Mouse (Mus musculus): ENCODE results near the gene Crlf1. TPM values are rescaled to one million over a fixed set of nuclear protein-coding genes. Genes with fewer than 3 reads are reported as not detected.
A peak's percentile ranks its signal among the peaks of the same experiment; 100 is the strongest.

The Crlf1 gene
- polyA plus RNA-seq, 1 experiment from 2014 or later: 3.8 TPM

DNA sequence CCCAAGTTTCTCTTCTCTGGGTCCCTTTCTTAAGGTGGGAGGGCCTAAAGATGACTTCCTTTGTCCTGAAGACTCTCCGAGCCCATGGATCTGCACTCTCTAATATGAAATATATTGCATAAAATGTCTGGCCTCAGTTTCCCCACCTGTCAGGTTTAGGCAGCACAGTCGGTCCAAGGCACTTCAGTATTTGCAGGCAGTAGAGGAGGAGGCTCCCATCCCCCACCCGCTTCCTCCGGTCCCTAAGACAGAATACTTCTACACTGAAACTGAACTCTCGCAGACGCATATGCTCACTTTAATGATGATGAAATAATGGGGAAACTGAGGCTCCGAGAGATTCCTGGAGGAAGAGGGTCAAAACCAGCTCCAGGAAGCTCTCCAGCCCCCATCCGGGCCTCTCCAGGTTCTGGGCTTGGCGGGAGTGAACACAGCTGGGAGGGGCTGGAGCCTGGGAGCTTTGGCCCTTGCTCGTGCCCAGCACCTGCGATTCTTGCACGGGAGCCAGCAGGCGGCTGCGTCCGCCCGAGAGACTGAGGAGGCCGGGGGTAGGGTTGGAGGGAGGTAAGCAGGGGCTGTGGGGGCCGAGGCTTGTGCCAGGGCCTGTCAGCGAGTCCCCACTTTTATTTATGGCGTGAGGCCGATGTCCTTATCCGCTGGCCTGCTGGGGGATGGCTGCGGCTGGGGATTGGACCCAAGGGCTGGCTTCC, 9.0 kb downstream of the Crlf1 start:
- 10% methylated on average over 23 of the region's 23 CpGs for WGBS
- no peak overlapping the region for H3K27ac ChIP-seq

DNA sequence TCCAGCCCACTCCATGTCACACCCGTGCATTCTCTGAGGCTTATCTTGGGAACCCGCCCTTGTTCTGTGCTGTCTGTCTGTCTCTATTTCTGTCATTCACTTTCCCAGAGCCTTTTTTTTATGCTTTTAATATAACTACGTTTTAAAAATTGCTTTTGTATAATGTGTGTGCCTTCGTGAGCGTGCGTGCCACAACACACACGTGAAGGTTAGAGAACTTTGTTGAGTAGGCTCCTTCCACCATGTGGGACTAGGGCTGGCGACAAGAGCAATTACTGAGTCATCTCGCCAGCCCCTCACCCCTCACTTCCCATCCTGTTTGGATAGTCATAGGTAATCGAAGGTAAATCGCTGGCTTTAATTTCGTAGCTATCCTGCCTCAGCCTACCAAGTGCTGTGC, 9.6 kb downstream of the Crlf1 start:
- peaks cover 3% of the 10 kb centered on the region for H3K36me3 ChIP-seq
- H3K9me3 ChIP-seq (replicated peaks): no peaks in the 10 kb centered on the region
- H3K27me3 ChIP-seq: peaks cover 59% of the 10 kb centered on the region
- H3K9ac ChIP-seq: no peak overlapping the region
- 0 out of 2 replicates have a peak overlapping the region, but pooled peaks have one; percentile 10 for H3K4me3 ChIP-seq
- ATAC-seq (replicated peaks; ENCODE audit: insufficient number of reproducible peaks, insufficient read depth, low FRiP score, low read depth): no peak
- peak overlapping the region; percentile 46 for H3K4me2 ChIP-seq
- peaks cover 48% of the 10 kb centered on the region for H3K4me1 ChIP-seq (replicated peaks)
- no peak overlapping the region for H3K27ac ChIP-seq
- WGBS: 26% methylated on average over 12 of the region's 12 CpGs

More for the DNA sequence above, 9.0 kb downstream of the Crlf1 start:
- no peak for ATAC-seq (replicated peaks; ENCODE audit: insufficient number of reproducible peaks, insufficient read depth, low FRiP score, low read depth)
- H3K4me1 ChIP-seq (replicated peaks): peaks cover 48% of the 10 kb centered on the region
- no peaks in the 10 kb centered on the region for H3K9me3 ChIP-seq (replicated peaks)
- no peaks in the 10 kb centered on the region for H3K36me3 ChIP-seq
- peak overlapping the region; percentile 46 for H3K4me2 ChIP-seq
- peak overlapping the region; percentile 26; the same call in 1 of the 2 replicates for H3K9ac ChIP-seq
- H3K4me3 ChIP-seq: 0 out of 2 replicates have a peak overlapping the region, but pooled peaks have one; percentile 10
- peaks cover 65% of the 10 kb centered on the region for H3K27me3 ChIP-seq

DNA sequence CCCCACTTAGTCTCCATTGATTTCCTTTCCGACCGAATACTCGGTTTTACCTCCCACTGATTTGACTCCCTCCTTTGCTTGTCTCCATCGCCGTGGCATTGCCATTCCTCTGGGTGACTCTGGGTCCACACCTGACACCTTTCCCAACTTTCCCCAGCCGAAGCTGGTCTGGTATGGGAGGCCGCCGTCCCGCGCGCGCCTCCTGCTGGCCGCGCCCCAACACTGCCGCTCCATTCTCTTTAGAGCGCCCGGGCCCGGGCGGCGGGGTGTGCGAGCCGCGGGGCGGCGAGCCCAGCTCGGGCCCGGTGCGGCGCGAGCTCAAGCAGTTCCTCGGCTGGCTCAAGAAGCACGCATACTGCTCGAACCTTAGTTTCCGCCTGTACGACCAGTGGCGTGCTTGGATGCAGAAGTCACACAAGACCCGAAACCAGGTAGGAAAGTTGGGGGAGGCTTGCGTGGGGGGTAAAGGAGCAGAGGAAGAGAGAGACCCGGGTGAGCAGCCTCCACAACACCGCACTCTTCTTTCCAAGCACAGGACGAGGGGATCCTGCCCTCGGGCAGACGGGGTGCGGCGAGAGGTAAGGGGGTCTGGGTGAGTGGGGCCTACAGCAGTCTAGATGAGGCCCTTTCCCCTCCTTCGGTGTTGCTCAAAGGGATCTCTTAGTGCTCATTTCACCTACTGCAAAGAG, 10.2 kb downstream of the Crlf1 start:
- no peak for ATAC-seq (replicated peaks; ENCODE audit: insufficient number of reproducible peaks, insufficient read depth, low FRiP score, low read depth)
- 0 out of 2 replicates have a peak overlapping the region, but pooled peaks have one; percentile 2 for H3K4me3 ChIP-seq
- peaks cover 48% of the 10 kb centered on the region for H3K4me1 ChIP-seq (replicated peaks)
- H3K4me2 ChIP-seq: no peak overlapping the region; the same call in 1 of the 2 replicates
- H3K9ac ChIP-seq: no peak overlapping the region
- peaks cover 9% of the 10 kb centered on the region for H3K36me3 ChIP-seq
- 18% methylated on average over 46 of the region's 46 CpGs for WGBS
- no peaks in the 10 kb centered on the region for H3K9me3 ChIP-seq (replicated peaks)
- no peak overlapping the region for H3K27ac ChIP-seq
- peaks cover 53% of the 10 kb centered on the region for H3K27me3 ChIP-seq

DNA sequence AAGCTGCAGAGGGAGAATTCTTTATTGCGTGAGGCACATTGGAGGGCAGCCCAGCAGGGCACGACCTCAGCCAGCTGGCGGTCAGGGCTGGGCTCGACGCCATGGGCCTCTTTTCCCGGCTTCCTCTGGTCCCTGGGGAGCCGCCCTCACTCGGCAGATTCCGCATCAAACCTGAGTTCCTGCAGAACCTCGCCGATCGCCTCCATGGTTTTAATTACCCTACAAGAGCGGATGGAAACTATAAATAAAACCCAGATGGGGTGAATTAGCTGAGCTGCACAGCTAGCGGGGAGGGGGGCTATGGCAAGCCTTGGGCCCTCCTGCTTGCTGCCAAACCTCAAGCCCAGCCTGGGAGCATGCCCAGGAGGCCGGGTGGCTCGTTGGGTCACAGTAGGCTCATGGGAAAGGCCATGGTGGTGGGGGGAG, 11.3 kb downstream of the Crlf1 start:
- no peak overlapping the region; the same call in 1 of the 2 replicates for H3K4me2 ChIP-seq
- ATAC-seq (replicated peaks; ENCODE audit: insufficient number of reproducible peaks, insufficient read depth, low FRiP score, low read depth): no peak
- H3K9ac ChIP-seq: no peak overlapping the region
- peaks cover 9% of the 10 kb centered on the region for H3K36me3 ChIP-seq
- no peak overlapping the region for H3K4me3 ChIP-seq
- H3K27me3 ChIP-seq: peaks cover 42% of the 10 kb centered on the region
- no peak overlapping the region for H3K27ac ChIP-seq
- H3K4me1 ChIP-seq (replicated peaks): peaks cover 57% of the 10 kb centered on the region
- no peaks in the 10 kb centered on the region for H3K9me3 ChIP-seq (replicated peaks)
- WGBS: 57% methylated on average over 16 of the region's 16 CpGs

DNA sequence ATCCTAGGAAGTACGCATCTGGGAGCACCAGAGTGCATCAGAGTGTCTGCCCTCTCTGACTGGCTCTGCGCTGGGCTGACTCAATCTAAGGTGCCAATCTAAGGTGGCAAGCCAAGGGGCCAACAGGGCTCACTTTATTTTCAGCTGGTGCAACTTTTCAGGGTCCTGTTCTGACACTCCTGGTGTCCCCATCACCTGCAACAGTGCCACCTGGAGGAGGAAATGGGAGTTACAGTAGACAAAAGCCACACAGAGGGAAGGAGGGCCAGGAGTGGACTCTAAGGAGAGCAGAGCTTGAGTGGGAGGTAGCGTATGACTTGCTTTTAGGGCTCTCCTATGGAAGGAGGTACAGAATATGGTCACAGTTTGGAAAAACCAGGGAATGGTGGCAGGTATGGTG, 11.9 kb downstream of the Crlf1 start:
- WGBS: 81% methylated on average over 3 of the region's 3 CpGs
- H3K4me2 ChIP-seq: no peak overlapping the region

DNA sequence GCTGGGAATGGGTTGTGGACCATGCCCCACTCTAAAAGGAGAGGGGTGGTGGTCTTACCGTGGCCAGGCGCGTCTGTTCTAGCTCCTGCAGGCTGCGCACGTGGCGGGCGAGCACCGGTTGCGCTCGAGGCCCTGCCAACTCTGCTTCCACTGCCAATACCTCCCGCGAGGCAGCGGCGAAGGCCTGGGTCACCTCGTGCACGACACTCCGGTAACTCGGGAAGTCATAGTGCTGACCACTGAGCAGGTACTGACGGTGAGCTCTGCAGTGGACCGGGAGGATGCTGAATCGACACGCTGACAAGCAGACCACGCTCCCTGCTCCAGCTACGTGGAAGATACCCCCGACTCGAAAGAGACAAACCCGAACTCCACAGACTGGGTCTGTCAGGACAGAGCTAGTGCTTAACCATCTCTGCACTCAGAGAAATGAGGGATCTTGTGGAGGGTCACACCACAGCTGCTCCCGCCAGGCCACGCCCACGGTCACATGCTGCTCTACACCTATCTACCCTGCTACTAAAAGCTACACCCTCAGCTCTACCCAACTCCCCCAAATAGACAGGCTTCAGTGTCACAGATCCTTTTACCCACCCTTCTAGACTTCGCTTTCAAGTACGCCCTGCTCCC, 12.9 kb downstream of the Crlf1 start:
- Histone ChIP-seq H3K9me3 (replicated peaks) (no peaks in the 10 kb centered on the region), H3K4me2 (peak overlapping the region; percentile 88), H3K27ac (peak overlapping the region; percentile 92; the same call in 1 of the 2 replicates), H3K4me1 (replicated peaks) (peaks cover 57% of the 10 kb centered on the region), H3K36me3 (peaks cover 9% of the 10 kb centered on the region), H3K27me3 (peaks cover 27% of the 10 kb centered on the region), H3K9ac (peak overlapping the region; percentile 88), H3K4me3 (peak overlapping the region; percentile 74)
- ATAC-seq (replicated peaks; ENCODE audit: insufficient number of reproducible peaks, insufficient read depth, low FRiP score, low read depth): peak; percentile 0; the same call in 1 of the 2 replicates
- WGBS: 33% methylated on average over 32 of the region's 32 CpGs

More for the DNA sequence above, 11.9 kb downstream of the Crlf1 start:
- no peaks in the 10 kb centered on the region for H3K9me3 ChIP-seq (replicated peaks)
- peaks cover 9% of the 10 kb centered on the region for H3K36me3 ChIP-seq
- H3K4me3 ChIP-seq: no peak overlapping the region
- H3K27ac ChIP-seq: no peak overlapping the region
- peaks cover 36% of the 10 kb centered on the region for H3K27me3 ChIP-seq
- no peak overlapping the region for H3K9ac ChIP-seq
- no peak for ATAC-seq (replicated peaks; ENCODE audit: insufficient number of reproducible peaks, insufficient read depth, low FRiP score, low read depth)
- H3K4me1 ChIP-seq (replicated peaks): peaks cover 60% of the 10 kb centered on the region

DNA sequence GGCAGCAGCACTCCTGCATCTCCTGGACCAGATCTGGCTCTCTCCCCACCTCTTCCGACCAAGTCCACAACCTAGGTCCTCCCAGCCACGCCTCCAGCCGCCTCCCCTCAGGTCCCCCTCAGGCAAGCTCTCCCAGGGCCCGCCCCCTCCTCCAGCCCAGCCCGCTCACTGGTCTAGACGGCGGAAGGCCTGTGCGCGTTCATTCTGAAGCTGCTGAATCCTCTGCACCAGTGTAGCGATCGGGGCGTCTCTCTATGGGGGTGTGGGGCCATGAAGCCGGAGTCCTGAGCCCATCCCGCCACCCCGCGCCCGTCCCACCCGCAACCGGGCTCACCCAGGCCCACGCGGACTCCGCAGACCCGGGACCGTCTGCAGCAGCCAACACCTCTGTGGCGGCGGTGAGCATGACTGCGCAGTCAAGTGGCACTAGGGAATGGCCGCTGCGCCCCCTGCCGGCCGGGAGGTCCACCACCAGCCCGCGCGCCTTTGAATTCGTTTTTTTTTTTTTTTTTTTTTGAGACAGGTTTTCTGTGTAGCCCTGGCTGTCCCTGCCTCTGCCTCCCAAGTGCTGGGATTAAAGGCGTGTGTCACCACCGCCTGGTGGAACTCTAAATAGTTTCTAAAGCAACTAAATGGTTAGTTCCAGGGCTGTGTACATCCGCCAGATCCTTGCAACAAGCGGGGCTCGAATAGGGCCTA, 13.5 kb downstream of the Crlf1 start, which contains the start of gene Rex1bd:
Gene Rex1bd, minus strand, starts transcription at position 425 of the 699 bp plus-strand sequence.
- H3K4me1 ChIP-seq (replicated peaks): peaks cover 58% of the 10 kb centered on the region
- WGBS: 2% methylated on average over 40 of the region's 40 CpGs

DNA sequence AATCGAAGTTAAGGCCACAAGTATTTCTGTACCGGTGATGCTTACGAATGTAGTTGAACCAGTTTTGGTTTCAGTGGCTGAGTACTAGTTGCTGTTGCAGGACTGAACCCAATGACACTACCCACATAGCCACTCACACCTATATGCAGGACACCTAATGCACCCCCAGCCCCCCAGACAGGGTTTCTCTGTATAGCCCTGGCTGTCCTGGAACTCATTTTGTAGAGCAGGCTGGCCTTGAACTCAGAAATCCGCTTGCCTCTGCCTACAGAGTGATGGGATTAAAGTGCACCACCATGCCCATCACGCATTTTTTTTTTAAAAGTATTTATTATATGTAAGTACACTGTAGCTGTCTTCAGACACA, 14.1 kb downstream of the Crlf1 start:
- Histone ChIP-seq H3K4me3 (peak overlapping the region; percentile 74; the same call in 1 of the 2 replicates), H3K27ac (peak overlapping the region; percentile 92; the same call in 1 of the 2 replicates), H3K4me1 (replicated peaks) (peaks cover 58% of the 10 kb centered on the region), H3K4me2 (no peak overlapping the region), H3K36me3 (peaks cover 12% of the 10 kb centered on the region), H3K27me3 (peaks cover 15% of the 10 kb centered on the region), H3K9ac (no peak overlapping the region), H3K9me3 (replicated peaks) (no peaks in the 10 kb centered on the region)
- no peak for ATAC-seq (replicated peaks; ENCODE audit: insufficient number of reproducible peaks, insufficient read depth, low FRiP score, low read depth)
- 56% methylated on average over 5 of the region's 5 CpGs for WGBS

More for the DNA sequence above, 13.5 kb downstream of the Crlf1 start, which contains the start of gene Rex1bd:
- Histone ChIP-seq H3K4me2 (peak within 1 kb of the TSS; percentile 88), H3K9ac (peak within 1 kb of the TSS; percentile 88), H3K4me3 (peak within 1 kb of the TSS; percentile 74), H3K27me3 (peaks cover 20% of the 10 kb centered on the region), H3K9me3 (replicated peaks) (no peaks in the 10 kb centered on the region), H3K27ac (peak within 1 kb of the TSS; percentile 92), H3K36me3 (peaks cover 9% of the 10 kb centered on the region)
- ATAC-seq (replicated peaks; ENCODE audit: insufficient number of reproducible peaks, insufficient read depth, low FRiP score, low read depth): peak; percentile 87

DNA sequence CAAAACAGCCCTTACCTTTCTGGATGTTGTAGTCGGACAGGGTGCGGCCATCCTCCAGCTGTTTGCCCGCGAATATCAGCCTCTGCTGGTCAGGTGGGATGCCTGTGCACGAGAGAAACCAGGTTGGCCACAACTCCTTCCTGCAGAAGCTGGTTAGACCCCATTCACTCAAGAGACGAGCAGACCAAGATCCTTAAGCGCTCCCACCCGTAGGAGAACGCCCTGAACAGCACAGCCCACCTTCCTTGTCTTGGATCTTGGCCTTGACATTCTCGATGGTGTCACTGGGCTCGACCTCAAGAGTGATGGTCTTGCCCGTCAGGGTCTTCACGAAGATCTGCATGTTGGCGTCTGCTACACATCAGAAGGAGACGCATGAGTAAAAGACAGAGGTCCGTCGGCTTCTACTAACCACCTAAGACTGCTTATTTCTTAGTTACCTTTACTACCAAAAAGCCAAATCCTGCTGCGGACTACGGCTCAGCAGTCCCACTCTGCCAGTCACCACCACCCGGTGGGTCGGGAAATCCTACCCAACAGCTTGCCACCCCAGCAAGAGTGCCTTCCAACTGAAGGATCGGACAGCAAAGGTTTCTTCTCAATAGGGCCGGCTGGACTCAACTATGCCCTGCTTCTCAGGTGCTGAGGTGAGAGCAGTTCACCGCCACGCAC, 16.5 kb downstream of the Crlf1 start:
- peaks cover 22% of the 10 kb centered on the region for H3K36me3 ChIP-seq
- WGBS: 5% methylated on average over 25 of the region's 25 CpGs

DNA sequence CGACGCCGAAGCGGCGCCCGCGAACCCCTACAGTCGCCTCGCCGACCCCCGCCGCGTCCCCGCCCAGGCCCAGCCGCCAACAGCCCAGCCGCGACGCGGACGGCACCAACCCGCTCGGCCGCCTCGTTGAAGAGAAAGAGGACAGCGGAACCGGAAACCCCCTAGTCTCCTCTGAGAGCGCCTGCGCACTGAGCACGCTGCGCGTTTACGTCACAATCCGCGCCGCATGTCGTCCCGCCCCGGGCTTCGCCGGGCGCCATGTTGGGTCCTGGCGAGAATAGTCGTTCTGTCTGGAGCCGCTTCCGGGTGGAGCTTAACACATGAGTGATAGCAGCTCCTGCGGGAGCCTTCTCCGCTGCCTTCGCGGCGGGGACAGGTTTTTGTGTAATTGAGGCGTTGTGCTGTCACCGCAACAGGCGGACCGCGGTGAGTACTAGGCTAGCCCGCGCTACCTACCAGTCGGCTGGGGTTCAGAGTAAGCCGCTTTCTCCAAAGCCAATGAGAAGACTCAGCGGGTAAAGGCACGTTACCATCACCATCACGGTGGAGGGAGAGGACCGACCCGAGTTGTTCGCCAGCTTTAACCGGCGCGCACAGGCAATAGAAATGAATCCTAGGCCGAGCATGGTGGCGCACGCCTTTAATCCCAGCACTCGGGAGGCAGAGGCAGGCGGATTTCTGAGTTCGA, 17.4 kb downstream of the Crlf1 start, which contains the start of gene Uba52:
Gene Uba52, minus strand, starts transcription at position 574 of the 688 bp plus-strand sequence.
- peaks cover 23% of the 10 kb centered on the region for H3K36me3 ChIP-seq

More for the DNA sequence above, 16.5 kb downstream of the Crlf1 start:
- Histone ChIP-seq H3K27me3 (no peaks in the 10 kb centered on the region), H3K4me2 (peak overlapping the region; percentile 91), H3K9me3 (replicated peaks) (no peaks in the 10 kb centered on the region), H3K4me3 (peak overlapping the region; percentile 90), H3K4me1 (replicated peaks) (peaks cover 55% of the 10 kb centered on the region), H3K9ac (peak overlapping the region; percentile 97), H3K27ac (peak overlapping the region; percentile 98)
- no peak for ATAC-seq (replicated peaks; ENCODE audit: insufficient number of reproducible peaks, insufficient read depth, low FRiP score, low read depth)

More for the DNA sequence above, 17.4 kb downstream of the Crlf1 start, which contains the start of gene Uba52:
- Histone ChIP-seq H3K4me3 (peak within 1 kb of the TSS; percentile 90), H3K9ac (peak within 1 kb of the TSS; percentile 97), H3K4me2 (peak within 1 kb of the TSS; percentile 91), H3K27me3 (no peaks in the 10 kb centered on the region), H3K9me3 (replicated peaks) (no peaks in the 10 kb centered on the region), H3K27ac (peak within 1 kb of the TSS; percentile 98), H3K4me1 (replicated peaks) (peaks cover 45% of the 10 kb centered on the region)
- peak; percentile 85 for ATAC-seq (replicated peaks; ENCODE audit: insufficient number of reproducible peaks, insufficient read depth, low FRiP score, low read depth)
- WGBS: 1% methylated on average over 74 of the region's 74 CpGs

Data from heart, embryonic 15.5 days (tissue).